Mouse (Mus musculus) lung, embryonic 16.5 days (tissue): Measurements from ENCODE around the gene Nanog. TPM values are rescaled to one million over a fixed set of nuclear protein-coding genes. Genes with fewer than 3 reads are reported as not detected.

Experiments
- ATAC-seq: fragments of 200-750 bp; cut with Nextera tagmentation; 2 replicates; pipeline ENCODE4 v1.8.0; 2017; ENCODE audit warnings: low read depth, mild to moderate bottlenecking, moderate library complexity
- H3K27ac ChIP-seq: fragments of 300-500 bp; sonication (generic); 2 replicates; pipeline ENCODE4 v1.5.1; 2014; ENCODE audit warnings: mild to moderate bottlenecking, control low read depth, low read length
- H3K27me3 ChIP-seq: fragments of 300-500 bp; sonication (generic); 2 replicates; pipeline ENCODE4 v1.6.1; 2014; ENCODE audit warnings: low read depth, low read length, mixed read lengths; ENCODE audit not compliant: control insufficient read depth, insufficient read depth
- H3K36me3 ChIP-seq: fragments of 300-500 bp; sonication (generic); 2 replicates; pipeline ENCODE4 v1.6.1; 2014; ENCODE audit warnings: low read length; ENCODE audit not compliant: control insufficient read depth, insufficient read depth
- H3K4me1 ChIP-seq: fragments of 300-500 bp; sonication (generic); replicated peaks from 2 replicates; pipeline ENCODE4 v1.6.1; 2014; ENCODE audit warnings: low read length, mixed read lengths; ENCODE audit not compliant: control insufficient read depth, insufficient read depth
- H3K4me2 ChIP-seq: fragments of 300-500 bp; sonication (generic); 2 replicates; pipeline ENCODE4 v1.6.1; 2014; ENCODE audit warnings: low read depth, low read length, control low read depth
- H3K4me3 ChIP-seq: fragments of 300-500 bp; sonication (generic); 2 replicates; pipeline ENCODE4 v1.5.1; 2014; ENCODE audit warnings: mild to moderate bottlenecking, low read length, control low read depth
- H3K9ac ChIP-seq: fragments of 300-500 bp; sonication (generic); 2 replicates; pipeline ENCODE4 v1.6.1; 2014; ENCODE audit warnings: low read length, control low read depth
- H3K9me3 ChIP-seq: fragments of 300-500 bp; sonication (generic); 2 replicates; pipeline ENCODE4 v1.6.1; 2016; ENCODE audit warnings: low read length; ENCODE audit not compliant: control insufficient read depth
- WGBS: fragments of 180-500 bp; shearing (Covaris S2); extraction: QIAGEN DNeasy Blood & Tissue Kit; methylation state at CpG from one replicate; pipeline ENCODE4 v1.1.7; 2014; 5-methylcytosine and 5-hydroxymethylcytosine counted together
- polyA plus RNA-seq: library from polyadenylated mRNA; unstranded; fragments of >200 nt; fragmentation: Nextera tagmentation; extraction: Ambion mirVana; gene quantifications from 2 replicates; pipeline ENCODE4 v1.2.1, GENCODE M21; 2015

Gene Nanog
- polyA plus RNA-seq, result 0.28 and 0.54 TPM in 2 replicates

DNA sequence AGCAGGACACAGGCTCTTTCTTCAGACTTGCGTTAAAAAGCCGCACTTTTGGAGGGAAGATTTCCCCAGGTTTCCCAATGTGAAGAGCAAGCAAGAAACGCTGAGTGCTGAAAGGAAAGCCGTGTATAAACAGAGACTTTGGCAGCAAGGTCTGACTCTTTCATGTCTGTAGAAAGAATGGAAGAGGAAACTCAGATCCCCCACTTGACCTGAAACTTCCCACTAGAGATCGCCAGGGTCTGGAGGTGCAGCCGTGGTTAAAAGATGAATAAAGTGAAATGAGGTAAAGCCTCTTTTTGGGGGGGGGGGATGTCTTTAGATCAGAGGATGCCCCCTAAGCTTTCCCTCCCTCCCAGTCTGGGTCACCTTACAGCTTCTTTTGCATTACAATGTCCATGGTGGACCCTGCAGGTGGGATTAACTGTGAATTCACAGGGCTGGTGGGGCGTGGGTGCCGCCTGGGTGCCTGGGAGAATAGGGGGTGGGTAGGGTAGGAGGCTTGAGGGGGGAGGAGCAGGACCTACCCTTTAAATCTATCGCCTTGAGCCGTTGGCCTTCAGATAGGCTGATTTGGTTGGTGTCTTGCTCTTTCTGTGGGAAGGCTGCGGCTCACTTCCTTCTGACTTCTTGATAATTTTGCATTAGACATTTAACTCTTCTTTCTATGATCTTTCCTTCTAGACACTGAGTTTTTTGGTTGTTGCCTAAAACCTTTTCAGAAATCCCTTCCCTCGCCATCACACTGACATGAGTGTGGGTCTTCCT, at the start of gene Nanog:
TSS of gene Nanog (plus strand) at position 454 of the 765 bp plus-strand sequence.
- H3K36me3 ChIP-seq, result no peaks in the 10 kb centered on the region
- no peak within 1 kb of the TSS for H3K27ac ChIP-seq
- no peak within 1 kb of the TSS for H3K4me3 ChIP-seq
- no peak within 1 kb of the TSS for H3K9ac ChIP-seq
- H3K4me2 ChIP-seq, result no peak within 1 kb of the TSS
- H3K4me1 ChIP-seq, result peaks cover 3% of the 10 kb centered on the region
- no peaks in the 10 kb centered on the region for H3K27me3 ChIP-seq
- WGBS, result 20% methylated on average over 12 of the region's 12 CpGs
- H3K9me3 ChIP-seq, result no peaks in the 10 kb centered on the region
- no peak for ATAC-seq

DNA sequence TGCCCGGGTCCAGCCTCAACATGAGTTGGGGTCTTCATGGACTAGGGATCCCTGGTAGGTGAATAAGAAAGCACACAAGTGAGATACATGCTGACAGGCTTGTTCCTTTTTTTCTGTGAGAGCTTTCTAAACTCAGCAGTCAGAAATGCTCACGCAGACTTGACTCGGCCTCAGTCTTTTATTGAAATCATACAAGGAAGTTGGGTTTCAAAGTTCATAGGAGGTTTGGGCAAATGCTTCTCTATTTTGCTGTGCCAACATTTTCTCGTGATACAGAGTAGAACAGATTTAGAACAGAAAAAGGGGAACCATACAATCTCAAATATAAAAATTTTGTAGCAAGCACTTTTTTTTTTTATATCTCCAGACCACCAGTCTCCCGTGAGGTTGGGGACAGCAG, 49.7 kb upstream of the Nanog start:
- H3K4me1 ChIP-seq, result no peaks in the 10 kb centered on the region; the same call in 1 of the 2 replicates
- no peaks in the 10 kb centered on the region for H3K36me3 ChIP-seq
- 73% methylated on average over 5 of the region's 5 CpGs for WGBS
- no peak overlapping the region for H3K9ac ChIP-seq
- H3K9me3 ChIP-seq, result no peaks in the 10 kb centered on the region
- no peaks in the 10 kb centered on the region; the same call in 1 of the 2 replicates for H3K27me3 ChIP-seq
- no peak overlapping the region for H3K4me2 ChIP-seq
- ATAC-seq, result no peak
- no peak overlapping the region for H3K4me3 ChIP-seq
- H3K27ac ChIP-seq, result no peak overlapping the region

GRCm38 (mm10) chr6:122659567-122659966, 47.7 kb upstream of the Nanog start:
- Histone ChIP-seq H3K4me2 (no peak overlapping the region), H3K9ac (no peak overlapping the region), H3K9me3 (no peaks in the 10 kb centered on the region), H3K36me3 (no peaks in the 10 kb centered on the region), H3K27ac (no peak overlapping the region), H3K4me1 (peaks cover 5% of the 10 kb centered on the region; the same call in 1 of the 2 replicates), H3K4me3 (no peak overlapping the region), H3K27me3 (no peaks in the 10 kb centered on the region; the same call in 1 of the 2 replicates)
- 12% methylated on average over 7 of the region's 7 CpGs for WGBS
- no peak for ATAC-seq

GRCm38 (mm10) chr6:122660601-122661379, 46.5 kb upstream of the Nanog start:
- no peak overlapping the region for H3K27ac ChIP-seq
- H3K9me3 ChIP-seq, result no peaks in the 10 kb centered on the region
- no peak for ATAC-seq
- H3K36me3 ChIP-seq, result no peaks in the 10 kb centered on the region
- H3K9ac ChIP-seq, result no peak overlapping the region
- H3K4me2 ChIP-seq, result no peak overlapping the region
- 32% methylated on average over 8 of the region's 8 CpGs for WGBS
- H3K4me1 ChIP-seq, result peaks cover 5% of the 10 kb centered on the region; the same call in 1 of the 2 replicates
- H3K27me3 ChIP-seq, result no peaks in the 10 kb centered on the region; the same call in 1 of the 2 replicates
- H3K4me3 ChIP-seq, result no peak overlapping the region

GRCm38 (mm10) chr6:122662551-122663264, 44.6 kb upstream of the Nanog start:
- Histone ChIP-seq H3K27me3 (no peaks in the 10 kb centered on the region; the same call in 1 of the 2 replicates), H3K4me2 (no peak overlapping the region), H3K36me3 (no peaks in the 10 kb centered on the region), H3K9me3 (no peaks in the 10 kb centered on the region), H3K4me3 (no peak overlapping the region), H3K27ac (no peak overlapping the region), H3K9ac (no peak overlapping the region), H3K4me1 (peaks cover 5% of the 10 kb centered on the region; the same call in 1 of the 2 replicates)
- no peak for ATAC-seq
- 22% methylated on average over 22 of the region's 22 CpGs for WGBS

GRCm38 (mm10) chr6:122663596-122664206, 43.6 kb upstream of the Nanog start:
- H3K4me1 ChIP-seq, result peaks cover 5% of the 10 kb centered on the region; the same call in 1 of the 2 replicates
- no peak overlapping the region for H3K4me2 ChIP-seq
- ATAC-seq, result no peak
- H3K27me3 ChIP-seq, result no peaks in the 10 kb centered on the region; the same call in 1 of the 2 replicates
- no peaks in the 10 kb centered on the region for H3K36me3 ChIP-seq
- no peak overlapping the region for H3K9ac ChIP-seq
- WGBS, result 29% methylated on average over 14 of the region's 14 CpGs
- H3K4me3 ChIP-seq, result no peak overlapping the region
- H3K9me3 ChIP-seq, result no peaks in the 10 kb centered on the region
- no peak overlapping the region for H3K27ac ChIP-seq

DNA sequence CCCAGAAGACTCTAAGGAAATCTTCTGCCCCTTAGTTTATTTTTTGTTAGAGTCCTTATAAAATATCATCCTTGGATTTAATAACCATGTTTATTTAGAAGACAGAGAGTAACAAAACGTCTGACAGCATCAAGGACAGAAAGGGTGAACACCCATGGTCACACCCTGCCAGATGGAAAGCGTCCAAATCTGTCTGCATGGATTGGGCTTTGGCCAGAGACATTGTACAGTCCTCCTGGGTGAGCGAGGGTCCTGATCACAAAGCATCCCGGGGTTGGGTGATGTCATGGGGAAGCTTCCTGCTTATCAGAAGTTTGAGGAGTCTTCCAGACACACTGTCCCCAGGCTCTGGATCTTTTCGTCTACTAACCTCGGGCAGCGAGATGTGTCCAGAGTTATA, 41.4 kb upstream of the Nanog start:
- Histone ChIP-seq H3K9ac (no peak overlapping the region), H3K4me1 (peaks cover 7% of the 10 kb centered on the region; the same call in 1 of the 2 replicates), H3K36me3 (no peaks in the 10 kb centered on the region), H3K4me3 (no peak overlapping the region), H3K27ac (no peak overlapping the region), H3K4me2 (no peak overlapping the region), H3K9me3 (no peaks in the 10 kb centered on the region), H3K27me3 (no peaks in the 10 kb centered on the region; the same call in 1 of the 2 replicates)
- 54% methylated on average over 7 of the region's 7 CpGs for WGBS
- ATAC-seq, result no peak

DNA sequence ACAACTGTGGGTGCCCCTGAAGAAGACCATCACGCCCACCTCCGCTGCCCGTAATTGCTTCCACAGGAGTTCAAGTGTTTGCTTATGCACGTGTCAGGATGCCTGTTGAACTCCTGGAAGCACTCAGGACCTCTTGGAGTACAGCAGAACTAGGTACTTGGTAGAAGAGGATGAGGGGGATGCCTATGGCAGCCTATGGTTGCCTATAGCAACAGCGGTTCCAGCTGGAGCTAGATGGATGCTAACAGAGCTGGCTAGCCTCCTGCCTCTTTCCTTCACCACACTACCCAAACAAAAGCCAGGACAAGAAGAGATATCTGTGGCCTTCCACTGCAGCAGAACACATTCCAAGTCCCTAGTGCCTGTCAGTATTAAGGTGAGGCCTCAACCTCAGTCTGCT, 39.6 kb upstream of the Nanog start:
- no peaks in the 10 kb centered on the region for H3K27me3 ChIP-seq
- WGBS, result 36% methylated on average over 5 of the region's 5 CpGs
- no peaks in the 10 kb centered on the region for H3K9me3 ChIP-seq
- ATAC-seq, result no peak
- no peak overlapping the region for H3K4me2 ChIP-seq
- no peak overlapping the region for H3K27ac ChIP-seq
- peaks cover 6% of the 10 kb centered on the region; the same call in 1 of the 2 replicates for H3K4me1 ChIP-seq
- no peaks in the 10 kb centered on the region for H3K36me3 ChIP-seq
- H3K9ac ChIP-seq, result no peak overlapping the region
- H3K4me3 ChIP-seq, result no peak overlapping the region
